Mouse (Mus musculus): ENCODE data around the gene Gm11757. TPM values are rescaled to one million over a fixed set of nuclear protein-coding genes. Genes with fewer than 3 reads are reported as not detected.
"Not testable (repeated sequence)": the region's sequence is repeated elsewhere in the genome, so short reads cannot be mapped to it uniquely, and the experiment has no call there.

The Gm11757 gene
- not detected in 2 replicates for polyA plus RNA-seq (2015; fragmentation: Nextera tagmentation; extraction: Ambion mirVana)

- not testable (repeated sequence) for H3K27me3 ChIP-seq (ENCODE audit: control insufficient read depth, insufficient read depth, low read length); H3K9ac ChIP-seq (ENCODE audit: low read length); H3K4me3 ChIP-seq (ENCODE audit: low read depth, low read length); ATAC-seq (ENCODE audit: low FRiP score, low TSS enrichment); H3K36me3 ChIP-seq (ENCODE audit: control insufficient read depth, insufficient read depth, low read length); H3K9me3 ChIP-seq (ENCODE audit: control insufficient read depth, low read length); H3K4me1 ChIP-seq (replicated peaks; ENCODE audit: control insufficient read depth, insufficient read depth); DNase-seq (ENCODE audit: low spot score); H3K4me2 ChIP-seq (replicated peaks; ENCODE audit: low read depth); H3K27ac ChIP-seq (replicated peaks)
- no CpG with 5 or more reads among the region's 4 CpGs for WGBS
Measured at GRCm38 (mm10) chr4:73891012-73891411, at the start of gene Gm11757. TSS of gene Gm11757 (minus strand) at chr4:73891112.

GRCm38 (mm10) chr4:73920660-73921059 is 29.7 kb upstream of the Gm11757 start, which contains the start of gene Gm11756:
TSS of gene Gm11756 (minus strand) at chr4:73920760.
- not testable (repeated sequence) for ATAC-seq (ENCODE audit: low FRiP score, low TSS enrichment); H3K36me3 ChIP-seq (ENCODE audit: control insufficient read depth, insufficient read depth, low read length); H3K4me3 ChIP-seq (ENCODE audit: low read depth, low read length); H3K27ac ChIP-seq (replicated peaks); H3K4me1 ChIP-seq (replicated peaks; ENCODE audit: control insufficient read depth, insufficient read depth); H3K4me2 ChIP-seq (replicated peaks; ENCODE audit: low read depth); DNase-seq (ENCODE audit: low spot score); H3K9me3 ChIP-seq (ENCODE audit: control insufficient read depth, low read length); H3K9ac ChIP-seq (ENCODE audit: low read length); H3K27me3 ChIP-seq (ENCODE audit: control insufficient read depth, insufficient read depth, low read length)
- 86% methylated on average over 6 of the region's 6 CpGs for WGBS

GRCm38 (mm10) chr4:73905853-73906252 is 14.9 kb upstream of the Gm11757 start, which contains the start of gene Gm13871:
TSS of gene Gm13871 (minus strand) at chr4:73905953.
- not testable (repeated sequence) for H3K4me3 ChIP-seq (ENCODE audit: low read depth, low read length); H3K9me3 ChIP-seq (ENCODE audit: control insufficient read depth, low read length); H3K9ac ChIP-seq (ENCODE audit: low read length); H3K4me1 ChIP-seq (replicated peaks; ENCODE audit: control insufficient read depth, insufficient read depth); H3K4me2 ChIP-seq (replicated peaks; ENCODE audit: low read depth); H3K27me3 ChIP-seq (ENCODE audit: control insufficient read depth, insufficient read depth, low read length); DNase-seq (ENCODE audit: low spot score); ATAC-seq (ENCODE audit: low FRiP score, low TSS enrichment); H3K36me3 ChIP-seq (ENCODE audit: control insufficient read depth, insufficient read depth, low read length); H3K27ac ChIP-seq (replicated peaks)
- no CpG with 5 or more reads among the region's 4 CpGs for WGBS

- H3K27ac ChIP-seq (replicated peaks); H3K9me3 ChIP-seq (ENCODE audit: control insufficient read depth, low read length); H3K36me3 ChIP-seq (ENCODE audit: control insufficient read depth, insufficient read depth, low read length); H3K9ac ChIP-seq (ENCODE audit: low read length); H3K4me2 ChIP-seq (replicated peaks; ENCODE audit: low read depth); DNase-seq (ENCODE audit: low spot score); H3K4me1 ChIP-seq (replicated peaks; ENCODE audit: control insufficient read depth, insufficient read depth); H3K27me3 ChIP-seq (ENCODE audit: control insufficient read depth, insufficient read depth, low read length); H3K4me3 ChIP-seq (ENCODE audit: low read depth, low read length); ATAC-seq (ENCODE audit: low FRiP score, low TSS enrichment): not testable (repeated sequence)
- no CpG with 5 or more reads among the region's 4 CpGs for WGBS
Measured at GRCm38 (mm10) chr4:73876166-73876565, 14.7 kb downstream of the Gm11757 start, which contains the start of gene Gm11758. TSS of gene Gm11758 (minus strand) at chr4:73876266.

Other genes with a start within 250 kb of the Gm11757 start
- gene Gm11239, start 222.8 kb downstream of the Gm11757 start, polyA plus RNA-seq (2015; fragmentation: Nextera tagmentation; extraction: Ambion mirVana) = not detected in 2 replicates
- gene Gm428, start 207.6 kb downstream of the Gm11757 start, polyA plus RNA-seq (2015; fragmentation: Nextera tagmentation; extraction: Ambion mirVana) = not detected in 2 replicates
- gene Rasef, start 100.1 kb downstream of the Gm11757 start, polyA plus RNA-seq (2015; fragmentation: Nextera tagmentation; extraction: Ambion mirVana) = 9.9 and 11.1 TPM in 2 replicates
- not detected in 2 replicates for gene Gm11758, start 14.8 kb downstream of the Gm11757 start, polyA plus RNA-seq (2015; fragmentation: Nextera tagmentation; extraction: Ambion mirVana)
- gene Gm13871, start 14.8 kb upstream of the Gm11757 start, polyA plus RNA-seq (2015; fragmentation: Nextera tagmentation; extraction: Ambion mirVana) = not detected in 2 replicates
- gene Gm11756, start 29.6 kb upstream of the Gm11757 start, polyA plus RNA-seq (2015; fragmentation: Nextera tagmentation; extraction: Ambion mirVana) = 0.13 TPM in 1 of 2 replicates, not detected in the other
- gene 2310002L09Rik, start 59.7 kb upstream of the Gm11757 start, polyA plus RNA-seq (2015; fragmentation: Nextera tagmentation; extraction: Ambion mirVana) = not detected in 2 replicates
- 0.40 and 0.50 TPM in 2 replicates for gene Frmd3, start 122.3 kb upstream of the Gm11757 start, polyA plus RNA-seq (2015; fragmentation: Nextera tagmentation; extraction: Ambion mirVana)